Mouse (Mus musculus) gastrocnemius, postnatal 10 days (tissue): Measurements from ENCODE around the gene Arhgdig. TPM values are rescaled to one million over a fixed set of nuclear protein-coding genes. Genes with fewer than 3 reads are reported as not detected.
"Not testable (repeated sequence)": the region's sequence is repeated elsewhere in the genome, so short reads cannot be mapped to it uniquely, and the experiment has no call there.

Experiments used
- DNase-seq: peaks from one replicate; pipeline ENCODE4 v3.0.0; 2021; ENCODE audit warnings: mixed read lengths
- total RNA-seq, 2 experiments: library from RNA; stranded (reverse); gene quantifications; 2 replicates each; pipeline ENCODE4 v1.2.3; 2021

Arhgdig gene
- total RNA-seq, 2 experiments from 2014 or later, result 3.5 to 4.8 TPM

DNA sequence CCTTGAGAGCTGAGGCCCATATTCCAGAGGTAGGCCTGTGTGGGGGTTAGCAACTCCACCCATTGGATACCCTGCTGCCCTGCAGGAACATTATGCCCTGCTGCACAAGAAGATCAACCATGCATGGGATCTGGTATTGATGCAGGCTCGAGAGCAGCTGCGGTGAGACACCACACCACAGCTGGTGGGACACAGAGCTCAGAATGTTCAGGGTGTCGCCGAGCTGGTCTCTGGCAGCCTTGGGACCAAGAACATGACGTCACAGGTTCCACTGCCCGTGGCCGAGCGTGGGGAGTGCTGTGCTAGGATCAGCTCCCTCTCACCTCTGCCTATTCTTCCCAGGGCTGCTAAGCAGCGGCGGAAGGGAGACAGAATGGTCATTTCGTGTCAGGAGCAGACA is 2.8 kb downstream of the Arhgdig start:
- no peak for DNase-seq

DNA sequence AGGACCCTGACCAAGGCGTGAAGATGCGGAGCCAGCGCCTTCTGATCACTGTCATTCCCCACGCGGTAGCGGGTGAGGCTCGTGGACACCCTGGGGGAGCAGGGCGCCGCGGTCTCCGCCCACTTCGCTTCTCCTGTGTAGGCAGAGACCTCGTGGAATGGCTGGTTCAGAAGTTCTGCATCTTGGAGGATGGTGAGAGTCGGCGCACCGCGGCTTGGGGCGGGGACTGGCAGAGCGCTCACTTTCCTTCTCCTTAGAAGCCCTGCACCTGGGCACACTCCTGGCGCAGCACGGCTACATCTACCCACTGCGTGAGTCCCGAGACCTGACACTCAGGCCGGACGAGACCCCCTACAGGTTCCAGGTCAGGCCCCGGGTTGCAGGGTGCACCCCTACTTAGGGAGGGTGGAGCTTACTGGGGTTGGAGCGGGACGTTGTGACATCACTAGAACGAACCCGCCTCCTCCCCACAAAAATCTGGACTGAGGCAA is 4.2 kb downstream of the Arhgdig start:
- no peak for DNase-seq

GRCm38 (mm10) chr17:26202737-26203136 is 4.8 kb downstream of the Arhgdig start, which contains the start of gene Rgs11:
Gene Rgs11, plus strand, starts transcription at chr17:26202951.
- DNase-seq, result peak; percentile 48

- no peak for DNase-seq
Observed at GRCm38 (mm10) chr17:26201998-26202397, 5.6 kb downstream of the Arhgdig start.

GRCm38 (mm10) chr17:26200831-26201705 is 6.5 kb downstream of the Arhgdig start:
- DNase-seq, result peak; percentile 38

- DNase-seq, result no peak
Observed at GRCm38 (mm10) chr17:26198892-26199291, 8.7 kb downstream of the Arhgdig start, which contains the start of gene Pdia2. Gene Pdia2, minus strand, starts transcription at chr17:26199087.

- DNase-seq, result no peak
Observed at GRCm38 (mm10) chr17:26192481-26193190, 14.9 kb downstream of the Arhgdig start.

- not testable (repeated sequence) for DNase-seq
Observed at GRCm38 (mm10) chr17:26191486-26191885, 16.1 kb downstream of the Arhgdig start.

DNA sequence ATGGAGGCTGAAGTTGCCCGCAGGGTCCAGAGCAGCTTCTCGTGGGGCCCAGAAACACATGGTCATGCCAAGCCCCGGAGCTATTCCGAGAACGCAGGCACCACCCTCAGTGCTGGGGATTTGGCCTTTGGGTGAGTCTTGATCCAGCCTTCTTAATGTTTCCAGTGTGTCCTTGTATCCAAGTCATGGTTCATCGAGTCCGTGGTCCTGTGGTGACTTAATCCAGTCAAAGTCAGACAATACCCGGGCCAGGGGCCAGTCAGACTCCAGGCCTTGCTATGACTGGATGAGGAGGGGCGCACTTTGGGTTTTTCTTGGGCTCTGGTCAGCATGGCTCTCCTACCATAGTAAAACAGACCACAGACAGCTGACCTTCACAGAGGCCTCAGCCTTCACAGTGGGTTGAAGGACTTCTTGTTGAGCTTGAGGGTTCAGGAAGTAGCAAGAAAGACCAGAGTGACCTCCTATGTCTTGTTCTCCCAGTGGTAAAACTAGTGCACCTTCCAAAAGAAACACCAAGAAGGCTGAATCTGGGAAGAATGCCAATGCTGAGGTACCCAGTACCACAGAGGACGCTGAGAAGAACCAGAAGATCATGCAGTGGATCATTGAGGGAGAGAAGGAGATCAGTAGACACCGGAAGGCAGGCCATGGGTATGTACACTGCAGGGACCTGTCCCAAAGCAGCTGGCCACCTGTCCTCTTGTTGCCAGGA is 19.3 kb downstream of the Arhgdig start:
- no peak for DNase-seq

DNA sequence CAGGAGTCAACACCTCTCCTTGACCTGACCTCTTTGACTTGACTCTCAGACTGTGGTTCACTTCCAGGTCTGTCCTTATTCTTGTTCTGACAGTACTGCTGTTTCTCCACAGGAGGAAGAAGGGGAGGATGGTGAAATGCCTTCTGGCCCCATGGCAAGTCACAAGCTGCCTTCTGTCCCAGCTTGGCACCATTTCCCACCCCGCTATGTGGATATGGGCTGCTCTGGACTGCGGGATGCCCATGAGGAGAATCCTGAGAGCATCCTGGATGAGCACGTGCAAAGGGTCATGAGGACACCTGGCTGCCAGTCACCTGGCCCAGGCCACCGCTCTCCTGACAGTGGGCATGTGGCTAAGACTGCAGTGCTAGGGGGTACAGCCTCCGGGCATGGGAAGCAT is 20.0 kb downstream of the Arhgdig start:
- DNase-seq, result no peak

DNA sequence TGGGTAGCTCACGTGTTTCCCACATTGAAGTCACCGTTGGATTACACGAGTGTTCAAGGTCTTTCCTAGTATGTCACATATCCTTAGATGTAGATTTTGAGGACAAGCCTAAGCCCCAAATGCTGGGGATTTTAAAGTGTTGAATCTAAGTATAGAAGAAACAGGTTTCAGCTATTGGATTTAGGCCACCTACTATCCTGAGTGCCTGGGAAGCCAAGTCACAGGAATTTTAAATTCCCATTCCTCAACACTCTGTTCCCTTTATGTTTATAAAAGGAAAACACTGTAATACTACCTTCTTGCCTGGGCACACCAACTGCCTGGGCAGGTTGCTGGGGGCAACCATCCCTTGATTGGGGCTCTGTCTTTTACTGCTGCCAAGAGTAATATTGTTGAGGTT is 26.4 kb downstream of the Arhgdig start:
- DNase-seq, result no peak

GRCm38 (mm10) chr17:26178611-26179010 is 29.0 kb downstream of the Arhgdig start:
- no peak for DNase-seq

DNA sequence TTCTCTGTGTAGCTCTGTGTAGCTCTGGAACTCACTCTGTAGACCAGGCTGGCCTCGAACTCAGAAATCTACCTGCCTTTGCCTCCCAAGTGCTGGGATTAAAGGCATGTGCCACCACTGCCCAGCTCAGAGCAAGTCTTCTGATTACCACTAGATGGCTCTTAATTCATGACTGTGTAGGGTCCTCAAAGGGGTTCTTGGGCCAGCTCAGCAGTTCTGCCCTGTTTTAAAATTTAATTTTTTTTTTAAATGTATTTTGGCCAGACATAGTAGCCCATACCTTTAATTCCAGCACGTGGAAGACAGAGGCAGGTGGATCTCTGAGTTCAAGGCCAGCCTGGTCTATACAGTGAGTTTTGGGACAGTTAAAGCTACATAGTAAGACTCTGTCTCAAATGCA is 32.3 kb downstream of the Arhgdig start:
- DNase-seq, result not testable (repeated sequence)

DNA sequence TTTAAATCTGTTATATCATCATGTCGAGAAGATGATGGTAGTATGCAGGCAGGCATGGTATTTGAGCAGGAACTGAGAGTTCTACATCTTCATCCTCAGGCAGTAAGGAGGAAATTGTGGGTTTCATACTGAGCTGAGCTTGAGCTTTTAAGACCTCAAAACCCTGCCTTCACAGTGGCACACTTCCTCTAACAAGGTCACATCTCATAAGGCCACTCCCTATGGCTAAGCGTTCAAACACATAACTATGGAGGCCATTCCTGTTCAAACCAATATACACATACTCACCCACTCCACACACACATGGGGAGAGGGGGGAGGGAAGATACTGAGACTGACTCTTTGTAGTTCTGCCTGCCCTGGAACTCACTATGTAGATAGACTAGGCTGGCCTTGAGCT is 39.5 kb downstream of the Arhgdig start:
- DNase-seq, result no peak

DNA sequence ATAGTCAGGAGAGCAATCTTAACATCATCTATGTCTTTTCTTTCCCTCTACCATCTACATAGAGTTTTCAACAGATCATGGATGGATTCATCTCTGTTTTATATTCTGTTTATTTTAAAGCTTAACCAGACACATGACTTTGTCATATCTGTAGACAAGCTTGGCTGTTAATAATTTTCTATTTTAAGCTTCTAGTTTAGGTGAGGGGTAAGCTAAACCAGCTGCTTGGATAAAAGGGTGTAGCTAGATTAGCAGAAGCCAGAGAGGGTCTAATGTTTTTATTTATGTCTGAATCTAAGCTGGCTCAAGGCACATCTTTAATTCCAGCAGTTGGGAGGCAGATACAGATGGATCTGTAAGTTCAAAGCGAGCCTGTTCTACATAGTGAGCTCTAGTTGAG is 44.9 kb downstream of the Arhgdig start:
- DNase-seq, result no peak

GRCm38 (mm10) chr17:26151886-26152630 is 55.5 kb downstream of the Arhgdig start:
- DNase-seq, result no peak

Other genes with a start within 250 kb of the Arhgdig start
- 1 to 10 TPM; 6.7 to 8.6 TPM for gene Capn15, start 222.0 kb downstream of the Arhgdig start, total RNA-seq
- gene Rab11fip3, start 138.2 kb downstream of the Arhgdig start, total RNA-seq, result 10 to 100 TPM; 37.9 to 41.5 TPM
- gene Decr2, start 117.4 kb downstream of the Arhgdig start, total RNA-seq, result 1 to 10 TPM; 5.6 to 6.1 TPM
- 1 to 10 TPM; 4.9 to 6.4 TPM for gene Nme4, start 112.2 kb downstream of the Arhgdig start, total RNA-seq
- gene Tmem8, start 94.5 kb downstream of the Arhgdig start, total RNA-seq, result 1 to 10 TPM; 1.3 to 1.7 TPM
- gene Mrpl28, start 84.3 kb downstream of the Arhgdig start, total RNA-seq, result 10 to 100 TPM; 48.4 to 52.3 TPM
- gene Axin1, start 69.1 kb downstream of the Arhgdig start, total RNA-seq, result 10 to 100 TPM; 19.3 to 23.1 TPM
- gene Pdia2, start 8.7 kb downstream of the Arhgdig start, total RNA-seq, result under 1 TPM in 1 of 2 experiments, not detected in 1; 0.16 TPM
- 1 to 10 TPM in 1 of 2 experiments, under 1 TPM in 1; 0.94 to 1.9 TPM for gene Rgs11, start 4.8 kb downstream of the Arhgdig start, total RNA-seq
- 10 to 100 TPM; 45.8 to 59.0 TPM for gene Fam234a, start 36.5 kb upstream of the Arhgdig start, total RNA-seq
- gene Luc7l, start 45.1 kb upstream of the Arhgdig start, total RNA-seq, result 10 to 100 TPM; 18.5 to 30.0 TPM
- 10 to 100 TPM; 11.6 to 12.7 TPM for gene Neurl1b, start 207.0 kb upstream of the Arhgdig start, total RNA-seq